Mouse (Mus musculus): ENCODE results near the gene Ildr2. TPM values are rescaled to one million over a fixed set of nuclear protein-coding genes. Genes with fewer than 3 reads are reported as not detected.
A peak's percentile ranks its signal among the peaks of the same experiment; 100 is the strongest.

The Ildr2 gene
- total RNA-seq, 2 experiments from 2014 or later = 6.0 to 7.0 TPM

DNA sequence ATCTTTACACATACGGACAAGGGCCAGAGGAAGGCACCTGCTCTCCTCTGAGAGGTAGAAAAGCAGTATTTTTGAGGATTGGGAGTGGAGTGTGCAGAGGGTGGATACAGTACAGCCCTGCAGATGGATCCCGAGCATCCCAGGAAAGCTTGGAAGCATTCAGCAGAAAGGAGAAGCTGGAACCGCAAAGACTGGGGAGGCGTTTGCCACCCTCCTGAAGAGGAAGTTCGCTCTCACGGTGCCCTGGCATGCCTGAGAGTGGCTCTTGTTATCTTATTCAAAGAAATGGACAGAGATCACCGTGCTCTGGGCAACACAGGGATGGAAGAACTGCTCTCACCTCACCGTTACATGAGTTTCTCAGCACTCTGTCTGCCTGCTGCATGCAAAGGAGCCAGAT lies 30.5 kb downstream of the Ildr2 start:
- no peak for DNase-seq

DNA sequence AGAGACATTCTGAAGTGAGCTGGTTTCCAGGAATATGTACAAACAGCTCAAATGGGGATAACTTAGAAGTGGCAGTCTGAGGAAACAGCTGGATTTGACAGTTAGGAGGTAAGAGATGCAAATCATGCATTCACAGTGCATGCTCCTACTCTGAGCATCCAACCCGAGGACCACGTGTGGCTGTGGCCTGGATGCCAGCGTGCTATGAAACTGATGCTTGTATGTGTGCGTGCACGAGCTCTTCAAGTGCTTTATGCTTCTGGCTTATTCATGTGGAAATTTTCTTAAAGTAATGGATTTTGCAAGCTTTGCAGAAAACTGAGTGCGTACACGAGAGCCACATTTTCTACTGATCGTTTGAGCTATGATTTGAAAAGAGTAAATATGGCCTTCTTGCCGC lies 32.3 kb downstream of the Ildr2 start:
- no peak for DNase-seq

DNA sequence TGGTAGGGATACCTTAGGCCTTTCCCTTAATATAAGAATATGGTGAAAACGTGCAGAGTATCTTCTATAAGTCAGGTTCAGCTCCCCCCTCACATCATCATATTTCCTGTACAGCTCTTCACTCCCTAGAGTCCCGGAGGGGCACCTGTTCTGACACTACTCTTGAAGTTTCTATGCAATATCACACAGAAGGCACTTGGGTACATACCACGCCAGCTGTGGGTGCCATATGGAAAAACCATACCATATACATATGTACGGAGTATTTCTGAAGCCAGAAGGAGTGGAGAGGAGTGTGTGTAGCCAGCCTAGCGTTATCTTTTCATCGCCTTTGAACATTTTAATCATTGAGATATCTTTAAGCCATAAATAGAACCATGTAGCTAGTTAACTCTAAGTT lies 36.6 kb downstream of the Ildr2 start:
- DNase-seq = no peak

DNA sequence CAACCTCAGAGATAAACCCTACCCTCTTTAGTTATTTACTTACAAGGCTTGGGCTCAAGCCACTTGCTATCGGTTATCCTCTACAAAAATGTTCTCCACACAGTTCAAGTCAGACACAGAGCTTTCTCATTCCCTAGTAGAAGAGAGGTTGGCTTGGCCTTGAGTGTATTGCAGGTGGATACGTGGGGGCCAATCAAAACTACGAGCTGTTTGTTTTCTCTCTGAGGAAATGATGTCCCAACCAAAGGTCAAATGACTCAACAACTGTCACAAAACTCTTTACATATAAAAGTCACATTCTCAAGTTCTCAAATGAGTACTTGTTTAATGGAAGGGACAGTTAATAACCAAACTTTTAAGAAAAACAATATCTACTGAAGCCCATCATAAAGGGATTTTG lies 39.1 kb downstream of the Ildr2 start:
- DNase-seq = no peak

DNA sequence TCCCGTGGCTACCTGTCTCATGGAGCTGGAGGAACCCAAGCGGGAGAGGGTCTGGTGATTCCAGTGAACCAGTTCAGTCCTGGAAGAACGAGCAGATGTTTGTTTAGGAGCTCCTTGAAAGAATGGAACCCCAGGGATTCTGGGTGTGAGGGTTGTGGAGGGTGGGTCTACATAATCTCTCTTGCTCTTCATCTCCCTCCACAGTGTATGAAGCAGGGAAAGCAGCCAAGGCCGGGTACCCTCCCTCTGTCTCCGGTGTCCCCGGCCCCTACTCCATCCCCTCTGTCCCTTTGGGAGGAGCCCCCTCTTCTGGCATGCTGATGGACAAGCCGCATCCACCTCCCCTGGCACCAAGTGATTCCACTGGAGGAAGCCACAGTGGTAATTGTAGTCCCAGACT lies 41.6 kb downstream of the Ildr2 start:
- no peak for DNase-seq

DNA sequence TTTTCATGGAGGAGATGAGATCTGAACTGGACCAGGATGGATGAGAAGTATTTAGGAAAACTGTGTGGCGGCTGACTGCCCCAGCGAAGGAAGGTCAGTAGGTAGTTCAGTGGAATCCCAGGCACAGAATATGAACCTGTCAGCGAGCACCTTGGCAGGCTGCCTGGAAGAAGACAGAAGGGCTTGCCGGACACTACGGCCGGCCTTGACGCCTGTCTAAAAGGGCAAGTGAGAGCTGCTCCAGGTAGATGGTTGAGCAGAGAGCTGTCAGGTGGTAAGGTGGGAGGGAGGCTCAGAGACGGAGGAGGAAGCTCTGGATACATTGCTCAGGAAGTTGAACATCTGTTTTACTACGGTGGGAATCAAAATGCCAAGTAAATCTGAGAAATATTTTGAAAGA lies 42.4 kb downstream of the Ildr2 start:
- DNase-seq = no peak

DNA sequence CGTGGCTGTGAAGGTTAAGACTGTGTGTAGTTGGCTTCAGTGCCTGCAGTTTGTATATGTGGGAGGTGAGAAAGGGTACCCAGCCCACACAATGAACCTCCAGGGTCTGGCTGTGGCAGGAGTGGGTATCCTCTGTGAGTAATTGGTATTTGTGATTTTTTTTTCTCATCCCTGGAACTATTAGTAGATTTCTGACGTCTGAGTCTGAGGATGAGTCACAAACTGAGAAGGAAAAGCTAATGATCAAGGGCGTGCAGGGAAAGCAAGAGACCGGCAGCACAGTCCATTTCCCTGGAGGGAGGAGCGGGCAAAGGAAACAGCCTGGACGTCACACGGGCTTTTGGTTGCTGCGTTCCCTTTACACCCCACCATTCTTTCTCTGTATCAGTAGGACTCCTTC lies 43.0 kb downstream of the Ildr2 start:
- no peak for DNase-seq

DNA sequence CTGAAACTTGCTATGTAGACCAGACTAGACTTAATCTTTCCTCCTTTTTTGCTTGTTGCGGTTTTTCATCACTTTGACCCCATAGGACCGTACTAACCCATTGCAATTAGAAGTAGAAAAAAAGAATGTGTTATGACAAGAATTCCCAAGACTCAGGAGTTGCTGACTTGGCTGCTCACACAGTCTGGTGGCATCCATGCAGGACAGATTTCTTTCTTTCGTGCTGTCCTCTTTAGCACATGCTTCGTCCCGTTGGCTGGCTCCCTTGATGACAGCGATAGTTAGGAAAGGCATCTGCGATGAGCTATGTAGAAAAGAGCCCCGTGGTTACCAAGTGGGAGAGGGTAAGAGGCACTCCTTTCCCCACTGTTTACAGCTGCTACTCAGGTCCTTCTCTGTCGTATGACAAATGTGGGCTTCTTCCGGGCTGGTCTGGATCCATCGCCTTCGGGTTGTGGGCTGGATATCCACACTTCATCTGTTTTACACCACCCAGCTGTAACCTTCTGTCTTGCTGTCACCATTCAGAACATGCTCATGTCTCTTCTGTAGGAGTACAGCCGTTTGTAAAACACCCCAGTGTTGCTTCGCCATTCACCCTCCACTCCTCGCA lies 43.7 kb downstream of the Ildr2 start:
- DNase-seq = no peak

DNA sequence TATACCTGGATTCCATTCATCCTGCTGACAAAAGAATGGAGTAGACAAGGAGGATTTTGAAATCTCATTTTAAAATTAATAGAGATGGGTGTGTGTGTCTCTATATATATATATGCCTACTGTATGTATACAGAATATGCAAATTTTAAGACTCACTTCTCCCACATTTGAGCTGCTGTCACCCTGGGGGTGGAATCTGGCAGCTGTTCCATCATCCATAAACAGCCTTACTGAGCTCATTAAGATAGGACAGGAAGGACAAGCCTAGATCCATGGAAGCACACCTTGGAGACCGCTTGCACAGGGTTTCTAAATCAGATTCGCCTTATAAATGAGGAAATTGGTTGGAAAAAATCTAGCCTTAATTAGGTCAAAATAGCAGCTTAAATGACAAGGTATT lies 44.9 kb downstream of the Ildr2 start:
- no peak for DNase-seq

DNA sequence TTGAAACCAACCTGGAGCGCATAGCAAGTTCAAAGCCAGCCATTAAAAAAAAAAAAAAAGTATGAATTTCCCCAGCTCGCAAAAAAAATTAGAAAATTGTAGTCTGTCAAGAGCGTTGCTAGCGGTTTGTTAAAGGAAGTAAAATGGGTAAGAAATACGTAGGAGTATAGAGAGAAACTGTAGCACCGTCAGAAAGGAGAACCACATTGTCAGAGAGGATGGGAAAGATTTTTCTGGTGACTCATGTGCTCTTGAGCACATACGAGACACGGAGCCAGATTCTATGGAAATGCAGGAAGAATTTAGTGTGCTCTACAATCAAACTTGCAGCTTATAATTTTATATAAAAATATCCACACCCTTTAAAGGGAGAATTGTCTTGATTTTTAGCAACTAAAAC lies 45.9 kb downstream of the Ildr2 start:
- no peak for DNase-seq

DNA sequence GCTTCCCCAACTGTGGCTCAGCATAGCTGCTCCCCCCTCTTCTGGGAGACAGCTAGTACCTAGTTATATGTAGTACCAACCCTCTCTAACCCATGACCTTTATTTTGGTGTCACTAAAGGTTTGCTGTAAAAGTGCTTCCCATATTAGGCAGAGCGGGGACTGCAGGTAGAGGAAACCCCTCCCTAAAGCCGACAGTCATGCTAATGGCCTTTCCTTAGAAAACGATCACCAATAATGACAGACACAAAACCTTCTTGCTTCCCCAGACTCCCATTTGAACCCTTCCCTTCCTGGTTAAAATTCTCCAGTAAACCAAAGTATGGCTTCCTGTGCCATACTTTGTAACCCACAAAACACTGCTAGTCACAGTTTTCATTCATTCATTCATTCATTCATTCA lies 46.6 kb downstream of the Ildr2 start:
- DNase-seq = no peak

DNA sequence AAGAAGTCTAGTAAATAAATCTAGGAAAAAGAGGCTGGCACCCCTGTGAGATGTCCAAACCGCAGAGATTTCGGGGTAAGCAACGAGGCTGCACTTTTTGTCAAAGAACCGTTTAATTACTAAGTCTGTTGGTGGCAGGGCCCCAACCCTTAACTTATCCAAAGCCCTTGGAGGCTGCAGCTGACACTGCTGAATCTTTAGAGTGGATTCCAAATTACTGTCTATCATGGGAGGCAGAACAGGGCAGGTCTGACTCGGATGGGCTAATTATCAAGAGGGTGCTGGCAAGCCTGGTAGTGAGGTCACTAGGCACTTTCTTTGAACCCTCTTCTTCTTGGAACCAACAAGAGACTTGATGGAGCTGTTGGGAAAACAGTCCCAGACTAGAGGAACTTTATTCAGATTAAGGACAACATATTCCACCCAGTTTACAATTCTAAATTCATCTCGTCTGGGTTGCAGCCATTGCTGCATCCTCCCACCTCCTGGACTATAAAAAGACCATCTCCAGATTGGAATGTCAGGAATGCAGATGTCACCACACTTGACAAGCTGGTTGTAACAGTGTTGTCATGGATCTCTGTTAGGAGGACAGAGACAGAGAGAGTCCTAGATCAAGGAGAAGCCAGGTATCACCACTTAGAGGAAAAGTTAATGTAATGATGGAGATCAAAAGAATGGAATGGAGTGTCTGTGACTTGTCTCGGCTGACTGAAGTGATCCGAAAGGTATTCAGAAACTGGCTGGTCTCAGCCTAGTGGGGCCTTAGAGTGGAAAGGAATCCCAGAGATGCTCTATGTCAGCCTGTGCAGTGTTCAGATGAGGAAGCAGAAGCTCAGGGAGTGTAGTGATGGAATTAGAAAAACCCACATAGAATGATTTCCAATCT lies 50.7 kb downstream of the Ildr2 start:
- no peak for DNase-seq

DNA sequence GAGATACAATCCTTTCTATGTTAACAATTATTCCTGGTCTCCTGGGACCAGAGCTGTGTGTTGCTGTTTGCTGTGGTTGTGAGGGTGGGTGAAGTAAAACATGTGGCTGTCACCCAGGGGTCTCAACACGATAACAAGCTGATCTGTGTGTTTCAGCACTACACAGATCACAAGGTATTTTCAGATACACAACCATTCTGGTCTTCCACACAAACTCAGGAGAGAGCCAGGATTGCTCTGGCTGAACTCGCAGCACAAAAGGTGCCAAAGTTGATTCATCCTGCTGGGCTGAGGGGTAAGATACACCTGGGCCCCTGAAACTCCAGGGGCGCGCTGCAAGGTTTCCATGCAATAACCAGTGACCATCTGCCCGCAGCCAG lies 54.5 kb downstream of the Ildr2 start:
- DNase-seq = no peak

DNA sequence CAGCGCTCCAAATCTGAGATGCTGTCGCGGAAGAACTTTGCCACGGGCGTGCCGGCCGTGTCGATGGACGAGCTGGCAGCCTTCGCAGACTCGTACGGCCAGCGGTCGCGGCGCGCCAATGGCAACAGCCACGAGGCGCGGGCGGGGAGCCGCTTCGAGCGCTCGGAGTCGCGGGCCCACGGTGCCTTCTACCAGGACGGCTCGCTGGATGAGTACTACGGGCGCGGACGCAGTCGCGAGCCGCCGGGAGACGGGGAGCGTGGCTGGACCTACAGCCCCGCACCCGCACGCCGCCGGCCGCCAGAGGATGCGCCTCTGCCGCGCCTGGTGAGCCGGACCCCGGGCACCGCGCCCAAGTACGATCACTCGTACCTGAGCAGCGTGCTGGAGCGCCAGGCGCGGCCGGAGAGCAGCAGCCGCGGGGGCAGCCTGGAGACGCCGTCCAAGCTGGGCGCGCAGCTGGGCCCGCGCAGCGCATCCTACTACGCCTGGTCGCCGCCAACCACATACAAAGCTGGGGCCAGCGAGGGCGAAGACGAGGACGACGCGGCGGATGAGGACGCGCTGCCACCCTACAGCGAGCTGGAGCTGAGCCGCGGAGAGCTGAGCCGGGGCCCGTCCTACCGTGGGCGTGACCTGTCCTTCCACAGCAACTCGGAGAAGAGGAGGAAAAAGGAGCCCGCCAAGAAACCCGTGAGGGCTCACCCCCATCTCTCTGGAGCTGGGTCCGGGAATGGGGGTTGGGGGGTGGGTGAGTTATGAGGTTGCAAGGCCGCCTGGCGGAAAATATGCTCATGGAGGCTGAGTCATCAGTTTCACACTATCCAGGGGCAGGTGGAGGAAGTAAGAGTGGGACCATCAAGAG lies 55.1 kb downstream of the Ildr2 start:
- DNase-seq = peak; percentile 28

DNA sequence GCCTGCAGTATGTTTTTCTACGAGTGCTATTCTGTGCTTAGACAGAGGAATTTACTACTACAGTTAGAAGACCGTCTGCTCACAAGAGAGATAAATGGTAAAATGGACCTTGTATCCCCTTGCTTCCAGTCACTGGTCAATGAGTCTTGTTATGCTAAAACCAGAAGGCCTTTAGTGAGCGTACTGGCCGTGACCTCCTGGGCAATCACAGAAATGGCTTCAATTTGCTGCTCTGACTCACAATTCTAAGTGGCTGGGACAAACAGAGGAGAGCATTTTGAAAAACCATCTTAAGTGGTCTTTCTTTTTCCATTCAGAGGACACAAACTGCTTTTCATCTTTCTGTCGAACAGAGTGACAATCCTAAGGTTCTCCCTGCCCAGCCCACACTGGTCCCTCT lies 57.2 kb downstream of the Ildr2 start:
- no peak for DNase-seq

DNA sequence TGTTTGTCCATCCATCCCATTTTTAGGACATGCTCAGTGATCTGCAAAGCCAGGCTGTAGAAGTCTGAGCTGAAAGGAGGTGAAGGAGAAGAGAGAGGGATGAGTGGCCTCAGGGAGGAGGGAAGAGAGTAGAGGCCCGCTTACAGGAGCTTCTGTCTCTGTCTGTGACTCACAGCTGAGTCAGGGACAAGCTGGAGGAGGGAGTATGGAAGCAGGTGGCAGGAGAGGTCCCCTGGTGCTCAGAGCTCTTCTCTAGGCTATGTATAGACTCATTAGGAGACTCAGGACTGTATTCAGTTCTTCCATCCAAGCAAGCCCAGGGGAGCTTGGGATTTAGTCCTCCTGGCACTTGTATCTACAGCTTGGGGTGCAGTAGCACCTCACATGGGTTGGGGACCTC lies 59.7 kb downstream of the Ildr2 start:
- DNase-seq = no peak

DNA sequence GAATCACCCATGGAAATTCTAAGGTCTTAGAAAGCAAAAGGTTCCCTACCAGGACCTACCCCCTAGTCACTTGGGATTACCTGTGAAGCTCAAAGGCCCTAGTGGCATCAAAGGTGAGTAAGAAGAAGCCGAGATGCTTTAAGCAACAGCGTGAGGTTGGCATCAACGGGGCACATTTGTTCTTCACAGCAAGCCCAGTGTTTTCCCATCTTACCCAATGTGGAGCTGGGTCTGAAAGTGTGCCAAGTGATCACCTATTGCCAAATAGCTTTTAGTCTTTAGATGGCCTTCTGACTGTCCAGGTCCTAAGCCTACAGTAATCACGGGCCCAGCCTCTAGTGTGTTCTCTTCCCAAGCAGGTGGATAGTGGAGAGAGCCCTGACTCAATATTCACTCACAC lies 61.8 kb downstream of the Ildr2 start:
- no peak for DNase-seq

DNA sequence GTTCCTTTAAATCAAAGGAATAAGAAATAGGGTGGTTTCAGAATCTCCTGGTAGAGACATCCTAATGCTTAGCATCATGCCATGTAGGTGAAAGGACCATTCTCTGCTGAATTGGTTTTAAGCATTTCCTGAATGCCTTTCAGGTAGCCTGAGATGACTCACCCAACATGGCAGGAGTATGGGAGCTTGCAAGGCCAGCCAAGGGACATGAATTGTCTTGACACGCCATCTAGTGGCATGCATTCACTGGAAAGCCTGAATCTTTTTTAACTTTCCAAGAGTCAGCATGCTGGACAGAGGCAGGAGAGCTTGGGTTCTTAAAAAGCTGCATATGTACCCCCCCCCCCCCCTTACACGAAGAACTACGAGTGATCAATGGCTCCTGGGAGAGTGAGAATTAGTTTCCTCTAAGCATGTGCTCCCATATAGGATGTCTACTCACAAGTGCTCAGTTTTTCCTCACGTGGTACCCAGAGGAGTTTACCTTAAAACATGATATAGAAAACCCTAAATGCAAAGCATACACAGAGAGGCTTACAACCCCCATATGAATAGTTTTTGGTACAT lies 65.3 kb downstream of the Ildr2 start:
- DNase-seq = peak; percentile 66

DNA sequence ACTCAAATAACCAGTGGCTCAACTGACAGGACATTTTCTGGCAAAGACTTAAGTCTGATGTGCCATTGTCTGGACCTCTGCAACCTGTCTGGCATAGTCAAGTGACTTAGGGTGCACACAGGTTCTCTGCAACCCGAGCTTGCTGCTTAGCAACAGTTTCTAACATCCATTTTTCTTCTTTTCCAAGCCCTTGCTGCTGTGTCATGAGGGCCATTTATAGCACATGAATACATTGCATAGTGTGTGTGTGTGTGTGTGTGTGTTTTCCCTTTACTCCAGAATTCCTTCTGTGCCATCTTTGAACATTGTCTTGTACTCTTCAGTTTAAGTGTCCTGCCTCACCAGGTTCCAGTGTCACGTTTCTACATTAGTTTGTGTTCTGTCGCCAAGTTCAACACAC lies 72.5 kb downstream of the Ildr2 start:
- DNase-seq = no peak

DNA sequence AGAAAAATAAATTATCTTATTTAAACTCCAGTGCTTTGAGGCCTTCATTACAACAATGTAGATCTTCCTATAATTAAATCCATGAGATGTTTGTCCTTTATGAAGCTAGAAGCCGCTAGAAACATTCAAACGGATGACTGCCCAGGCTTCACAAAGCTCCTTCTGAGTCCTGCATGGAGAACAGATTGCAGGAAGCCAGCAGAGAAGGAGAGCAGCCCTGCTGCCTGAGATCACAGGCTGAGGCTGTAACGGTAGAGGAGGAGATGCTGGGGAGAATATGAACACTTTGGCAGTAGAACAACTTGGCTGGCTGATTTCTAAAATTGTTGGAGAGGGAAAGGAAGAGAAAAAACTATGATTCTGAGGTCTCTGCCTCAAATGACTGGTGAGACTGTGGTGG lies 76.8 kb downstream of the Ildr2 start:
- DNase-seq = no peak

DNA sequence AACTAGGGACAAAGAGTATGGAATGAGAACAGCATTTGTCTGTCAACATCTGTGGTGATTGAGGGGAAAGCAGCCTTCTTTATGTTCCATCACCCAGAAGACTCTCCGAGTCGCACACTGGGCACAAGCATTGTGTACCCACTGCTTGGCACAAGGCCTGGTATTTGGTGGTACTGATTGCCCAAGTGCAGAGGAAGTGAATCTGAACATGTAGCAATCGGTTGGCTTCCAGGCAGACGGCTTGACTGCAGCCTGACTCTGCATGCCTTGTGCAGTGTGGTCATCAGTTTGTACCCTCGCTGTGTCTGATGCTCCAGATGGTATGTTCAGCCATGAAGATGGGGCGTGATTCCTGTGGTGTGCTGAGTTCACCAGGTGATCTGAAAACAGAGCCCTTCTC lies 85.2 kb downstream of the Ildr2 start:
- no peak for DNase-seq

DNA sequence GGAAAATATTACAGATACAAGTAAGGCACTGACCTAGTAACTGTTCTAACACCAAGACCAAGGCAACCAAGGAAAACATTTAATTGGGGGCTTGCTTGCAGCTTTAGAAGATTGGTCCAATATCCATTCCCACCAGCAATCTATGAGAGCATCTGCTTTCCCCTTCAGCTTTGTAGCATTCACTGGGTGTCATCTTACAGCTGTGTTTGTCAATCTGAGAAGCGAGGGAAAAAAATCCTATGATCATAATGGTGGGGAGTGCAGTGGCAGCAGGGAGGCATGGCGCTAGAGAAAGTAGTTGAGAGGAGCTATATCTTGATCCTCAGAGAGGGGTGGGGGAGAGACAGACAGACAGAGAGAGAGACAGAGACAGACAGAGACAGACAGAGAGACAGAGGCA lies 88.1 kb downstream of the Ildr2 start:
- DNase-seq = no peak

DNA sequence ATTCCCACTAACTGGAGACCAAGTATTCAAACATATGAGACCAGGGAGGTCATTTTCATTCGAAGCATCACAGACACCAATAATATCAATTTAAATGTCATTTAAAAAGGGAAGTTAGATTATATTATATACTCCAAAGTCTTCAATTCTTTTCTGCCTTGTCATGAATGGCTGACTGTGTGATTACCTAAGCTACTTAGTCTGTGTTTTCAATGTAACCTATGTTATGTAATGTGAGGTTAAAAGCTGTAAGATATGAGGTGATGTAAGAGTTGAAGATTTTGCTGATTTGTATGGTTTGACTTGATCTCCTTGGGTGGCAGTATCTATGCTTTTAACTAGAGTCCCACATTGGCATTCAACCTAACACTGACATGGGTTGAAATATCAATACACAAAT lies 88.6 kb downstream of the Ildr2 start:
- no peak for DNase-seq

All from heart, postnatal 4 days (tissue).